Mouse (Mus musculus): ENCODE measurements around the gene Kctd15. TPM values are rescaled to one million over a fixed set of nuclear protein-coding genes. Genes with fewer than 3 reads are reported as not detected.

The Kctd15 gene
- polyA plus RNA-seq, 1 experiment = 39.5 TPM

- TF ChIP-seq CTCF (IDR thresholded peaks at IDR 0.05; ENCODE audit: borderline replicate concordance, insufficient read depth, low read length) = no peak
- TF ChIP-seq POLR2A (IDR thresholded peaks at IDR 0.05; ENCODE audit: low read depth, low read length) = no peak
- H3K4me1 ChIP-seq (ENCODE audit: control insufficient read depth, insufficient read depth, low read length) = peaks cover 2% of the 10 kb centered on the region; the same call in 1 of the 2 replicates
- H3K4me3 ChIP-seq (ENCODE audit: insufficient read depth, low read length) = no peak overlapping the region
- no peak overlapping the region for H3K27ac ChIP-seq (ENCODE audit: insufficient read depth, low read length)
Measured at GRCm38 (mm10) chr7:34632966-34633742, 23.4 kb downstream of the Kctd15 start.

GRCm38 (mm10) chr7:34630211-34631085, 26.1 kb downstream of the Kctd15 start:
- TF ChIP-seq CTCF (IDR thresholded peaks at IDR 0.05; ENCODE audit: borderline replicate concordance, insufficient read depth, low read length) = peak; percentile 60; the same call in 1 of the 2 replicates
- TF ChIP-seq POLR2A (IDR thresholded peaks at IDR 0.05; ENCODE audit: low read depth, low read length) = peak; percentile 16
- Histone ChIP-seq H3K27ac (ENCODE audit: insufficient read depth, low read length) (peak overlapping the region; percentile 75), H3K4me1 (ENCODE audit: control insufficient read depth, insufficient read depth, low read length) (peaks cover 2% of the 10 kb centered on the region; the same call in 1 of the 2 replicates), H3K4me3 (ENCODE audit: insufficient read depth, low read length) (peak overlapping the region; percentile 12)

GRCm38 (mm10) chr7:34629702-34630210, 26.8 kb downstream of the Kctd15 start:
- peak overlapping the region; percentile 75 for H3K27ac ChIP-seq (ENCODE audit: insufficient read depth, low read length)
- H3K4me1 ChIP-seq (ENCODE audit: control insufficient read depth, insufficient read depth, low read length) = peaks cover 2% of the 10 kb centered on the region; the same call in 1 of the 2 replicates
- TF ChIP-seq CTCF (IDR thresholded peaks at IDR 0.05; ENCODE audit: borderline replicate concordance, insufficient read depth, low read length) (no peak), POLR2A (IDR thresholded peaks at IDR 0.05; ENCODE audit: low read depth, low read length) (peak; percentile 63)
- peak overlapping the region; percentile 12 for H3K4me3 ChIP-seq (ENCODE audit: insufficient read depth, low read length)

- H3K27ac ChIP-seq (ENCODE audit: insufficient read depth, low read length) = no peak overlapping the region
Measured at GRCm38 (mm10) chr7:34620411-34620810, 36.1 kb downstream of the Kctd15 start.

GRCm38 (mm10) chr7:34618141-34618890, 38.2 kb downstream of the Kctd15 start:
- no peaks in the 10 kb centered on the region for H3K4me1 ChIP-seq (ENCODE audit: control insufficient read depth, insufficient read depth, low read length)

More at GRCm38 (mm10) chr7:34620411-34620810, 36.1 kb downstream of the Kctd15 start:
- TF ChIP-seq POLR2A (IDR thresholded peaks at IDR 0.05; ENCODE audit: low read depth, low read length) (no peak), CTCF (IDR thresholded peaks at IDR 0.05; ENCODE audit: borderline replicate concordance, insufficient read depth, low read length) (no peak)
- no peaks in the 10 kb centered on the region for H3K4me1 ChIP-seq (ENCODE audit: control insufficient read depth, insufficient read depth, low read length)
- no peak overlapping the region for H3K4me3 ChIP-seq (ENCODE audit: insufficient read depth, low read length)

GRCm38 (mm10) chr7:34616275-34616674, 40.3 kb downstream of the Kctd15 start:
- Histone ChIP-seq H3K4me1 (ENCODE audit: control insufficient read depth, insufficient read depth, low read length) (no peaks in the 10 kb centered on the region), H3K4me3 (ENCODE audit: insufficient read depth, low read length) (no peak overlapping the region), H3K27ac (ENCODE audit: insufficient read depth, low read length) (no peak overlapping the region)
- TF ChIP-seq POLR2A (IDR thresholded peaks at IDR 0.05; ENCODE audit: low read depth, low read length) (no peak), CTCF (IDR thresholded peaks at IDR 0.05; ENCODE audit: borderline replicate concordance, insufficient read depth, low read length) (no peak)

More at GRCm38 (mm10) chr7:34618141-34618890, 38.2 kb downstream of the Kctd15 start:
- Histone ChIP-seq H3K4me3 (ENCODE audit: insufficient read depth, low read length) (no peak overlapping the region), H3K27ac (ENCODE audit: insufficient read depth, low read length) (no peak overlapping the region)
- no peak for TF ChIP-seq POLR2A (IDR thresholded peaks at IDR 0.05; ENCODE audit: low read depth, low read length)
- TF ChIP-seq CTCF (IDR thresholded peaks at IDR 0.05; ENCODE audit: borderline replicate concordance, insufficient read depth, low read length) = no peak

- H3K27ac ChIP-seq (ENCODE audit: insufficient read depth, low read length) = no peak overlapping the region
- TF ChIP-seq CTCF (IDR thresholded peaks at IDR 0.05; ENCODE audit: borderline replicate concordance, insufficient read depth, low read length) = no peak
- no peak for TF ChIP-seq POLR2A (IDR thresholded peaks at IDR 0.05; ENCODE audit: low read depth, low read length)
- no peak overlapping the region for H3K4me3 ChIP-seq (ENCODE audit: insufficient read depth, low read length)
- H3K4me1 ChIP-seq (ENCODE audit: control insufficient read depth, insufficient read depth, low read length) = no peaks in the 10 kb centered on the region
Measured at GRCm38 (mm10) chr7:34610445-34610844, 46.1 kb downstream of the Kctd15 start.

- H3K4me3 ChIP-seq (ENCODE audit: insufficient read depth, low read length) = no peak overlapping the region
- no peaks in the 10 kb centered on the region for H3K4me1 ChIP-seq (ENCODE audit: control insufficient read depth, insufficient read depth, low read length)
- no peak for TF ChIP-seq POLR2A (IDR thresholded peaks at IDR 0.05; ENCODE audit: low read depth, low read length)
- no peak for TF ChIP-seq CTCF (IDR thresholded peaks at IDR 0.05; ENCODE audit: borderline replicate concordance, insufficient read depth, low read length)
- no peak overlapping the region for H3K27ac ChIP-seq (ENCODE audit: insufficient read depth, low read length)
Measured at GRCm38 (mm10) chr7:34607334-34607970, 49.1 kb downstream of the Kctd15 start.

Data from embryonic fibroblast, embryonic 13.5 days (primary cell).